Mouse (Mus musculus) hindbrain, embryonic 11.5 days (tissue): ENCODE results near the gene Lipt2. TPM values are rescaled to one million over a fixed set of nuclear protein-coding genes. Genes with fewer than 3 reads are reported as not detected.

Source experiments
- ATAC-seq: fragments of 200-750 bp; cut with Nextera tagmentation; 2 replicates; pipeline ENCODE4 v1.8.0; 2017; ENCODE audit warnings: mild to moderate bottlenecking, moderate TSS enrichment, moderate library complexity; ENCODE audit not compliant: low FRiP score
- DNase-seq: peaks from one replicate; pipeline ENCODE4 v3.0.0-alpha.2; 2015; ENCODE audit warnings: low spot score
- H3K27ac ChIP-seq: fragments of 300-500 bp; sonication (generic); 2 replicates; pipeline ENCODE4 v1.5.1; 2014; ENCODE audit warnings: mild to moderate bottlenecking, low read depth, low read length
- H3K27me3 ChIP-seq: fragments of 300-500 bp; sonication (generic); 2 replicates; pipeline ENCODE4 v1.6.1; 2014; ENCODE audit warnings: mild to moderate bottlenecking, low read length, moderate library complexity, mixed read lengths; ENCODE audit not compliant: control insufficient read depth, insufficient read depth
- H3K36me3 ChIP-seq: fragments of 300-500 bp; sonication (generic); 2 replicates; pipeline ENCODE4 v1.6.1; 2014; ENCODE audit warnings: mild to moderate bottlenecking, low read length, moderate library complexity, mixed read lengths; ENCODE audit not compliant: control insufficient read depth, insufficient read depth
- H3K4me1 ChIP-seq: fragments of 300-500 bp; sonication (generic); replicated peaks from 2 replicates; pipeline ENCODE4 v1.6.1; 2014; ENCODE audit warnings: low read length, mixed read lengths; ENCODE audit not compliant: control insufficient read depth, insufficient read depth
- H3K4me2 ChIP-seq: fragments of 300-500 bp; sonication (generic); replicated peaks from 2 replicates; pipeline ENCODE4 v1.6.1; 2014; ENCODE audit warnings: mild to moderate bottlenecking, low read depth, low read length
- H3K4me3 ChIP-seq: fragments of 300-500 bp; sonication (generic); 2 replicates; pipeline ENCODE4 v1.5.1; 2014; ENCODE audit warnings: low read depth, low read length
- H3K9ac ChIP-seq: fragments of 300-500 bp; sonication (generic); 2 replicates; pipeline ENCODE4 v1.6.1; 2014; ENCODE audit warnings: low read depth, low read length
- H3K9me3 ChIP-seq: fragments of 300-500 bp; sonication (generic); 2 replicates; pipeline ENCODE4 v1.6.1; 2016; ENCODE audit warnings: low read length; ENCODE audit not compliant: control insufficient read depth
- WGBS: fragments of 180-500 bp; shearing (Covaris S2); extraction: QIAGEN DNeasy Blood & Tissue Kit; methylation state at CpG from one replicate; pipeline ENCODE4 v1.1.7; 2014; 5-methylcytosine and 5-hydroxymethylcytosine counted together
- polyA plus RNA-seq: library from polyadenylated mRNA; unstranded; fragments of >200 nt; fragmentation: Nextera tagmentation; extraction: Ambion mirVana; gene quantifications from 2 replicates; pipeline ENCODE4 v1.2.1, GENCODE M21; 2014

Lipt2 gene
- 20.8 and 23.7 TPM in 2 replicates for polyA plus RNA-seq

- Histone ChIP-seq H3K27ac (peak within 1 kb of the TSS; percentile 93), H3K4me1 (no peaks in the 10 kb centered on the region; the same call in 1 of the 2 replicates), H3K27me3 (no peaks in the 10 kb centered on the region), H3K36me3 (no peaks in the 10 kb centered on the region), H3K9me3 (no peaks in the 10 kb centered on the region), H3K9ac (peak within 1 kb of the TSS; percentile 85), H3K4me3 (peak within 1 kb of the TSS; percentile 76), H3K4me2 (peak within 1 kb of the TSS; percentile 91)
- ATAC-seq (peak; percentile 97), DNase-seq (peak; percentile 90)
- under 1% methylated on average over 77 of the region's 78 CpGs for WGBS
These were observed at the start of gene Lipt2 for GRCm38 (mm10) chr7:100159105-100159841. Gene Lipt2 (plus strand): TSS chr7:100159277.

GRCm38 (mm10) chr7:100111506-100111905 lies 47.6 kb upstream of the Lipt2 start:
- Histone ChIP-seq H3K4me2 (no peak overlapping the region), H3K9ac (no peak overlapping the region), H3K36me3 (0 out of 2 replicates have a peak, but pooled peaks cover 2% of the 10 kb centered on the region), H3K4me3 (no peak overlapping the region), H3K4me1 (no peaks in the 10 kb centered on the region), H3K27me3 (no peaks in the 10 kb centered on the region), H3K9me3 (no peaks in the 10 kb centered on the region), H3K27ac (no peak overlapping the region)
- WGBS = 83% methylated on average over 10 of the region's 10 CpGs
- DNase-seq = no peak
- no peak for ATAC-seq

GRCm38 (mm10) chr7:100113821-100114220 lies 45.3 kb upstream of the Lipt2 start:
- no peak for DNase-seq
- H3K36me3 ChIP-seq = 0 out of 2 replicates have a peak, but pooled peaks cover 5% of the 10 kb centered on the region
- no peak overlapping the region for H3K4me2 ChIP-seq
- H3K9me3 ChIP-seq = no peaks in the 10 kb centered on the region
- no peaks in the 10 kb centered on the region for H3K4me1 ChIP-seq
- 88% methylated on average over 7 of the region's 7 CpGs for WGBS
- H3K27me3 ChIP-seq = no peaks in the 10 kb centered on the region
- no peak overlapping the region for H3K4me3 ChIP-seq
- no peak overlapping the region for H3K9ac ChIP-seq
- ATAC-seq = no peak
- H3K27ac ChIP-seq = no peak overlapping the region

- no peak overlapping the region for H3K4me3 ChIP-seq
- H3K36me3 ChIP-seq = 0 out of 2 replicates have a peak, but pooled peaks cover 5% of the 10 kb centered on the region
- no peak overlapping the region for H3K9ac ChIP-seq
- H3K4me1 ChIP-seq = no peaks in the 10 kb centered on the region
- WGBS = 95% methylated on average over 6 of the region's 6 CpGs
- no peak overlapping the region for H3K27ac ChIP-seq
- ATAC-seq = no peak
- no peak for DNase-seq
- H3K9me3 ChIP-seq = no peaks in the 10 kb centered on the region
- no peaks in the 10 kb centered on the region for H3K27me3 ChIP-seq
- no peak overlapping the region for H3K4me2 ChIP-seq
These were observed 44.8 kb upstream of the Lipt2 start for GRCm38 (mm10) chr7:100114279-100114678.

GRCm38 (mm10) chr7:100120791-100121261 lies 38.3 kb upstream of the Lipt2 start:
- peak overlapping the region; percentile 84 for H3K9ac ChIP-seq
- peak; percentile 77 for ATAC-seq
- H3K36me3 ChIP-seq = 0 out of 2 replicates have a peak, but pooled peaks cover 3% of the 10 kb centered on the region
- H3K4me3 ChIP-seq = peak overlapping the region; percentile 86
- H3K27me3 ChIP-seq = no peaks in the 10 kb centered on the region
- H3K4me1 ChIP-seq = no peaks in the 10 kb centered on the region
- peak overlapping the region; percentile 75 for H3K4me2 ChIP-seq
- no peak for DNase-seq
- no peaks in the 10 kb centered on the region for H3K9me3 ChIP-seq
- peak overlapping the region; percentile 78 for H3K27ac ChIP-seq
- WGBS = 0% methylated on average over 25 of the region's 25 CpGs

- DNase-seq (peak; percentile 100), ATAC-seq (peak; percentile 97)
- Histone ChIP-seq H3K4me1 (no peaks in the 10 kb centered on the region), H3K4me3 (peak within 1 kb of the TSS; percentile 86), H3K27ac (peak within 1 kb of the TSS; percentile 78), H3K9me3 (no peaks in the 10 kb centered on the region), H3K27me3 (no peaks in the 10 kb centered on the region), H3K4me2 (peak within 1 kb of the TSS; percentile 75), H3K36me3 (0 out of 2 replicates have a peak, but pooled peaks cover 3% of the 10 kb centered on the region), H3K9ac (peak within 1 kb of the TSS; percentile 84)
- under 1% methylated on average over 33 of the region's 33 CpGs for WGBS
These were observed 37.7 kb upstream of the Lipt2 start, which contains the start of gene Pold3 for GRCm38 (mm10) chr7:100121376-100121789. Gene Pold3 (minus strand): TSS chr7:100121565.

- Histone ChIP-seq H3K4me3 (no peak overlapping the region), H3K9me3 (no peaks in the 10 kb centered on the region), H3K27me3 (no peaks in the 10 kb centered on the region), H3K4me1 (no peaks in the 10 kb centered on the region), H3K36me3 (no peaks in the 10 kb centered on the region), H3K9ac (no peak overlapping the region), H3K27ac (no peak overlapping the region), H3K4me2 (no peak overlapping the region)
- WGBS = 56% methylated on average over 6 of the region's 6 CpGs
- ATAC-seq = no peak
- DNase-seq = peak; percentile 57
These were observed 35.6 kb upstream of the Lipt2 start for GRCm38 (mm10) chr7:100123486-100123885.

- 84% methylated on average over 2 of the region's 2 CpGs for WGBS
- no peaks in the 10 kb centered on the region for H3K4me1 ChIP-seq
These were observed 34.9 kb upstream of the Lipt2 start for GRCm38 (mm10) chr7:100124211-100124610.

GRCm38 (mm10) chr7:100125166-100125565 lies 33.9 kb upstream of the Lipt2 start:
- Histone ChIP-seq H3K4me1 (no peaks in the 10 kb centered on the region), H3K27ac (no peak overlapping the region), H3K9ac (no peak overlapping the region), H3K4me2 (no peak overlapping the region), H3K9me3 (no peaks in the 10 kb centered on the region), H3K36me3 (no peaks in the 10 kb centered on the region), H3K4me3 (no peak overlapping the region), H3K27me3 (no peaks in the 10 kb centered on the region)
- ATAC-seq (no peak), DNase-seq (no peak)
- WGBS = 73% methylated on average over 4 of the region's 4 CpGs

More at GRCm38 (mm10) chr7:100124211-100124610, 34.9 kb upstream of the Lipt2 start:
- Histone ChIP-seq H3K9me3 (no peaks in the 10 kb centered on the region), H3K27me3 (no peaks in the 10 kb centered on the region), H3K36me3 (no peaks in the 10 kb centered on the region), H3K4me2 (no peak overlapping the region), H3K4me3 (no peak overlapping the region), H3K9ac (no peak overlapping the region), H3K27ac (no peak overlapping the region)
- no peak for ATAC-seq
- DNase-seq = peak; percentile 64
